Mouse (Mus musculus): Measurements from ENCODE around the gene D630003M21Rik.

Gene D630003M21Rik

DNA sequence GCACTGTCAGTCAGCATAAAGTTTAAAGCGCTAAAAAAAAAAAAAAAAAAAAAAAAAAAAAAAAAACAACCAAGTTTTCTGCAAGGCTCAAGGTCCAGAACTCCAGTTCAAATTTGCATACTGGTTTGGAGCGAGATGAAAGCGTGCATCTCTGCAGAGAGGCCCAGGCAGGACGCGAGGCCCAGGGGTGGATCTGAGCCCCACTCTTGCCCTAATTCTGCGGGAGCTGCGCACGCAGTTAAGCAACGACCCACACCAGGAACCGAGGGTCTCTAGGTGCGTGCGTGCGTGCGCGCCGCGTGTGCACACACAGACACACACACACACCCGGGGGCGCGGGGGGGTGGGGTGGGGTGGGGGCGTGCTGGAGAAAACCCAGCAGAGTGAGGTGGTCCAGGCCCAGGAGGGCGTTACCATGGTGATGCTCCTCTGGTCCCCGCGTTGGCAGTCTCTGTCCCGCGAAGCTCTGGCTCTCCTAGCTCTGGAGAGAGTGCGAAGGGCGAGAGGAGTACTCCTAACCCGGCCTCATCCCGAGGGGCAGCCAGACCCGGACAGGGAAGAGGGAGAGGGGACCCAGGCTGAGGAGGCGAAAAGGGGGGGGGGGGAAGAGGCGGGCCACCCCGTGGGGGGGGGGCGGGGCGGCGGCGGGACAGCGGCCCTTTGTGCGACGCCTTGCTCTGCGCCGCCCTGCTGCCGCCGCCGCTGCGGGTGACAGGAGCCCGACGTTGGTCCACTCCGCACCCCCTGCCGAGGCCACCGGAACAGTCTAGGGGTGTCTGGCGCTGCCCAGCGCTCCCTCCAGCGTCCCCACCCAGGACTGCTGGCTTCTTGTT lies at the start of gene D630003M21Rik:
TSS of gene D630003M21Rik (minus strand) at position 553 of the 833 bp plus-strand sequence.
- no peak for DNase-seq

DNA sequence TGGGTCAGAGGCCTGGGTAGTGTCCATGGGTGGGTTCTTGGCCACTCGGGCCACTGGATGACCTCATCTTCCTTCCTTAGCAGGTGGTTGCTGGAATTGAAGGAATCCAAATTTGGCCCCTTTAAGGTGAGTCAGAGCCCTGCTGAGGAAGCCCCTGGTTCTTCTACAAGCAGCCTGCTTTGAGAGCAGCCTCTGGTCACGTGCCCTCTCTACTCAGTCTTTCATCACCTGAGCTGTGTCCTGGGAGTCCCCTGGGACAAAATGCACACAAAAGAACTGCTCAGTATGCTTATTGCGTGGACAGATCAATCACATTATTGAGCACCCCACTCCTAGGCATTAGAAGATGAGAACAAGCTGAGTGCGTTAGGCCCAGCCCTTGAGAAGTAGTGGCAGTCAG lies 47.9 kb upstream of the D630003M21Rik start:
- DNase-seq, result no peak

DNA sequence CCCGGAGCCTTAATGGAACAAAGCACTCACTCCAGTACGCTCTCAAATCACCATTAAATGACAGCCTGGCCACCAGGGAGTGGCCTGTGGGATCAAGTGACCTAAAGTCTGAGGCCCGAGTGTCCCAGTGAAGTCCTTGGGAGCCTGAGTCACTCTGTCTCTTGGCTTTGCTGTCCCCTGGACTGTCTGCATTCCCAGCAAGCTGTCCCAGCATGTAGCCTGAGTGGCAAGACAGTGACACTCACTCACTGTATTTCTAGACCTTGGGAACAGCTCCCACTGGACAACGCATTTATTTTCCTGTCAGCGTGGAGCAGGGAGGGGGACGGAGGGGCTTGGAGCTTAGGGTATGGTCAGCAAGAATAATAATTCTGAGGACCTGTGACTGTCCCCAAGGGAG lies 47.4 kb upstream of the D630003M21Rik start:
- DNase-seq, result no peak

DNA sequence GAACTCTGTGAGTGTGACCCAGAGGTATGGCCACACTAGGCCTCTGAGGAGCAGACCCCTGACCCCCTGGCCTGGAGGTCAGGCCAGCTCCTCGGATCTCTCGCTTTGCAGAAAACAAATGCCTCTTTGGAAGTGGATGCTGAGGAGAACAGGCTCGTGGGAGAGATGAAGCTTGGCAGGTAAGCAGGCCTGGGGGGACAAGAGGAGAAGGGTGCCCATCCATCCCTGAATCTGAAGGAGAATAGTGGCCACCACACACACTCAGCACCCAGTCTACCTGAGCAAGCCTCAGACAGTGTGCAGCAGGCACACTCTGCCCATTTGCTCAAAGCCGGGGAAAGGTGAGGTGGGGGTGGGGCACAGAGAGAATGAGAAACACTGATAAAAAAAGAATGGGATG lies 46.8 kb upstream of the D630003M21Rik start:
- no peak for DNase-seq

DNA sequence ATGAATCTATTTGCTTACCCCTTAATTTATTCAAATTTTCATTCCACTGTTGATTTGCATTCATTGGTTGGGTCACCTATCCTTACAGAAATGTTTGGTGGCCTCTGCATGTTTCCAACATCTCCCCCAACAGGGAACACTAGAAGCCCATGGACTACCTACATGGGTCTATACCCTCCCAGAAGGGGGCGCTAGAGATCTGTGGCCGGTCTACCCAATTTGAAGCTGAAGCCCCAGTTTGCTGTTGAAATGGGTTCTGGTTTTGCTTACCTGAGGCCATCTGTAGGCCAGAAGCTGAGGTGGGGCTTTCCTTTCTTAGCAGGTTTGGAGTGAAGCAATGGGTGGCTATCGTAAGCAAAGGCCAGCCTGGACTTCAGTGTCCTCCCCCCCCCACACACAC lies 46.3 kb upstream of the D630003M21Rik start:
- no peak for DNase-seq

DNA sequence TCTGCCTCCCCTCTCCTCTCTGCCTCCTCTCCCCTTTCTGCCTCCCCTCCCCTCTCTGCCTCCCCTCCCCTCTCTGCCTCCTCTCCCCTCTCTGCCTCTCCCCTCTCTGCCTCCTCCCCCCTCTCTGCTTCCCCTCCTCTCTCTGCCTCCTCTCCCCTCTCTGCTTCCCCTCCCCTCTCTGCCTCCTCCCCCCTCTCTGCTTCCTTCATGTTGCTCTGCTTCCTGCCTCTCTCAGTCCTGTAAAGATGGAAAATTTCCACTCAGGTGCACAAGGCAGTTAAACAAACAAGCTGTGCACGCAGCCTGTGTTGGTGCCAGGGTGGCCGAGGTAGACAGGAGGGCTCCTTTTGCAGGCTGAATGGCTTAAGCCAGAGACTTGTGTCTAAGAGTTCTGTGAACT lies 44.6 kb upstream of the D630003M21Rik start:
- no peak for DNase-seq

DNA sequence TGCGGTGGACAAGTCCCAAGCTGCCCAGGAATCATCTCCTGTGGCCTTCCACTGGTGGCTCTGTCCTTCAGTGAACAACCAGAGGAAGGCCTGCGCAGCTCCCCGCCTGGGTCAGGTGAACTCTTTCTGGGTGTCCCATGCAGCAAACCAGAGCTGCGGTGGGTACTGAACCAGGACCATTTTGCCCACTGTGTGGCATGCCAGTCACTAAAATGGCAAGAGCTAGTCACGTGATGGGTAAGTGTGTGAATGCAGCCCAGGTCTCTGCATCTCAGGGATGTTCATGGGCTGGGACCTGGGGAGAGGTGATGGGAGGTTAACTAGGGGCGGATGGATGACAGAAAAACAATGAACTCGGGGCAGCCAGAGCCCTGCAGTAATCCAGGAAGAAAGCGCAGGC lies 41.0 kb upstream of the D630003M21Rik start:
- DNase-seq, result no peak

DNA sequence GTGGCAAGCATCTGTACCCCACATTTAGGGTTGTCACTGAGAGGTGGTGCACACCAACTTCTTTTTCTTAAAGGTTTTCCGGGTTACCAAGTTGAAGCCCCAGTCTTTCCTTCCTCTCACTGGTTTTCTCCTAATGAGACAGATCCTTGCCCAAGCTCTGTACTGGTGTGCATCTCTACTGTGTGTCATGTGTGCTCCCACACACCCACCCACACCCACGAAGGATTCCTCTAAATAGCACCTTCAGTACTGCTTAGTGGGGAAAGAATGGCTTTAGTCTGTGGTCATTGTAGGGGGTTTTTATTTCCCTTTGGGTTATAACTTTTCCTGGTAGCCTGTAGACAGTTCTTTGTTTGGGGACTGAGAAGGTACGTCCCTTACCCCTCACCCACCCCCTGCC lies 35.9 kb upstream of the D630003M21Rik start:
- no peak for DNase-seq

DNA sequence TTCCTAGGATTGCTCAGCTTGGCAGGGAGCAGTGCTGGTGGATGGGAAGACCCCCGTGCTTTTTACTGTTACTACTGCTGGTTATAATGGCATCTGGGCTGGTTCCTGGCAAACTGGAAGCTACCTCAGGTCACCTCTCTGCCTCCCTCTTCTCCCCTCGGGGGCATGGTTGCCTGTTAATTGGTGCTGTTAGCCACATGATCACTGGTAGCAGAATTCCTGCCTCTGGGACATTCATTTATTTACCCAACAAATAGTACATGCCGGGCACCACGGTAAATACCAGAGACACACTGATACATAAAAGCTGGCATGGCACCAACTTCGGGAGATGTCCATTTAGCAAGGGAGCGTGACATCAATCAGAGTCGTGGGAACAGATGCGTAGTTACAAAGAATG lies 30.5 kb upstream of the D630003M21Rik start:
- no peak for DNase-seq

DNA sequence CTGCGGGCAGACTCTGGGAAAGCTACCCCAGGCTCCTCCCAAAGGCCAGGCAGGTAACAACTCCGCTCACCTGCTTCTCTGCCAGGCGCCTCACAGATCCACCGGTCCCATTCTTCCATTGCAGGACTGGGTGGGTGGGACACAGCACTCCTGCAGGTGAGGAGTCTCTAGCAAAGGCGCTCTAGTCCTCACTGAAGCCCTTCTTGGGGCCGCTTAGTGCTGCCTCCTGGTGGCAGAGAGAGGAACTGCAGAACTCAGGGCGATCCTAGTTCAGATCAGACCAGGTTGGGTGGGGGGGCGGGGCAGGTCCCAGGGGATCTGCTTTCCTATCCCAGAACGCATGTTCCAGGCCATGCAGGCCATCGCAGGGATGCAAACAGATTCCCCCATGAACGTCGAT lies 29.8 kb upstream of the D630003M21Rik start:
- peak; percentile 68 for DNase-seq

DNA sequence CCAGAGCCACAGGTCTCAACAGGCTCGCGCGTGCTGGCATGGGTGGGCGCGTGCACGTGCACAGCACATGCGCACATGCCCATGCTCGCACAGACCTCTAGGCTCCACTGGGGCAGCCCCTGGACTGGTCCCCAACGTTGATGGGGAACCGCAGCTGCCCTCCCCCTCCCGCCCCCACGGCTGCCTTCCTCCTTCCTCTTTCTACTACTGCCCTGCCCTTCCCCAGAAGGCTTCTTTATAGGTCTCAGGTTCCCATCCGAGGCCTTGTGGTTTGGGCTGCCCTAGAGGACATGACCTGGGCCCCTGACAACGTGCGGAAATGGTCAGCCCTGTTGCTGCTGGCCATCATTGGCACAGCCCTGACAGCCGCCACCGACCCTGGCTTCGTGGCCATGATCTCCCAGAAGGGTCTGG lies 29.0 kb upstream of the D630003M21Rik start, which contains the start of gene Bpi:
TSS of gene Bpi (plus strand) at position 90 of the 414 bp plus-strand sequence.
- DNase-seq, result no peak

DNA sequence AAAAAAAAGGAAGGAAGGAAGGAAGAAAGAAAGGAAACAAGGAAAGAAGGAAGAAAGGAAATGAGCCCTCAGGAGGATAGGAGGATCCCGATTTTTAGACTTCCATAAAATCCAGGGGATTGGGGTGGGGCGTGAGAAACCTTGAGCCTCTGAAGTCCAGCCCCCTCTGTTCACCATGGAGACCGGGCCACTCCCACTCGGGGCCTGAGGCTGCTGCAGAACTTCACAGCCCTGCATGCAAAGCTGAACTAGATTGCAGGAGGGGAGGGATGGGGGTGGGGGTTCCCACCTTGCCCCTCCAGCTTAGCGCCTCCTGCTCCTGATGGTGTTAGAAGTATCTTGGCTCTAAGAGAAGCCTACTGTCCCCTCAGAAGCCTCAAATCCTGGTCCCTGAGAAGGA lies 27.9 kb upstream of the D630003M21Rik start:
- no peak for DNase-seq

DNA sequence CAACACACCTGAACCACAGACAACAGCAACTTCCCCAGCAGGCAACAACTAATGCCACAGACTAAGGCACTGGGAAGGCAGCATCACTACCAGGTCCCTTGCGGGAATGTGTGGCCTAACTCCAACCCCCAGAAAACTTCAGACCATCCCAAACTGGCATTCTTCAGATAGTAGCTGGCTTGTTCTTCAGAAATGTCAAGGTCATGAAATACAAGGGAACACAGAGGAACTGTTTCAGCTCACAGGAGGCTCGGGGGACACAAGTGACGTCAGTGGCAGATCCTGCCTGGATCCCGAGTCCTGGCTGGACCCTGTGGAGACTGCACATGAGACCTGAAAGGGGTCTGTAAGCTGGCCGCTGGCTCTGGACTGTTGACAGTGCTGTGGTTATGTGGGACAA lies 24.8 kb upstream of the D630003M21Rik start:
- DNase-seq, result no peak

DNA sequence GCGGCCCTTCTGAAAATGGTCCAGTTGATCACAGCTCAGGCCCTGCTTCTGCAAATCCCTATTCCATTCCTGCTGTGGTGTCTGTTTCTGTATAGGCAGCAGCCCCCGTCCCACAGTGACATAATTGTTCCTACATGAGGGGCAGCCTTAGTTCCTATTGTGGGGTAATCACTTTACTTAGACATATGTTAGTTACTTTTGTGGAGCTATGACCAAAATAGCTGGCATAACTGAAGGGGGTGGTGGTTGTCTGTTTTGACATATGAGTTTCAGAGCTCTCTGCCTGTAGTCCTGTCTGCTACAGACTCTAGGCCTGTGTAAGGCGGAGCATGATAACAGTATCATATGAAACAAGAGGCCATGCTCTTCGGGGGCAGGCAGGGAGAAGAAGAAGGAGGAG lies 21.5 kb upstream of the D630003M21Rik start:
- no peak for DNase-seq

DNA sequence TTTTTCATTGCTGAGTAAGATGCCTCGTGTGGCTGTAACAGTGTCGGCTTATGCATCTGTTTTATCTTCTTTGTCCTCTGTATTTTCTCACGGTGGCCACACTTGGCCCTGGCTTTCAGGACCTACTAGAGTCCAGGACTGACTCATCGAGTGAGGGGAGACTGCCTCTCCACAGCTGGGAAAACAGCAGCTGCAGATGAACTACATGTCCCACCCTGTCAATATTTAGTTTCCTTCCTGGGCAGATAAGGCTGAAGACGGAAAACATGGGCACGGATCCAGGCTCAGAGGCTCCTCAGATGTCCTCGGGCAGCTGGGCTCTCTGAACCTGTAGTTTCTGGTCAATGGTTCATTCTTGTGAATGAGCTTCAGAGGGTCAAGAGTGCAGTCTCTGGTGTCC lies 19.3 kb upstream of the D630003M21Rik start:
- DNase-seq, result no peak

DNA sequence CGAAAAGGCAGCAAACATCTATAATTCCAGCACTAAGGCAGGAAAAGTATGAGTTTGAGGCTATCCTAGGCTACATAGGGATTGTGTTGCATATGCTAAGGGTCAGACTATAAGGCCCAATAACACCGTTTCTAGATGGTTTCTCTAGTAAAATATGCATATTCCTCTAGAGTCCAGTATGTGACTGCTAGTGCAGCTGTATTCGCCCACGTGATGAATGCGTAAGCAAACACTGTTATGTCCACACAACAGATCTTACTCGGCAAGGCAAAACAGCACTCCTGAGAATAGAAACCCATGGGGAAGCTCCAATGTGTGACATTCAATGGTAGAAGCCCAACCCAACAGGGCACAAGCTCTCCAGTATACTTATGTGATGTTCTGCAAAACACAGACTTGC lies 18.8 kb upstream of the D630003M21Rik start:
- DNase-seq, result no peak

DNA sequence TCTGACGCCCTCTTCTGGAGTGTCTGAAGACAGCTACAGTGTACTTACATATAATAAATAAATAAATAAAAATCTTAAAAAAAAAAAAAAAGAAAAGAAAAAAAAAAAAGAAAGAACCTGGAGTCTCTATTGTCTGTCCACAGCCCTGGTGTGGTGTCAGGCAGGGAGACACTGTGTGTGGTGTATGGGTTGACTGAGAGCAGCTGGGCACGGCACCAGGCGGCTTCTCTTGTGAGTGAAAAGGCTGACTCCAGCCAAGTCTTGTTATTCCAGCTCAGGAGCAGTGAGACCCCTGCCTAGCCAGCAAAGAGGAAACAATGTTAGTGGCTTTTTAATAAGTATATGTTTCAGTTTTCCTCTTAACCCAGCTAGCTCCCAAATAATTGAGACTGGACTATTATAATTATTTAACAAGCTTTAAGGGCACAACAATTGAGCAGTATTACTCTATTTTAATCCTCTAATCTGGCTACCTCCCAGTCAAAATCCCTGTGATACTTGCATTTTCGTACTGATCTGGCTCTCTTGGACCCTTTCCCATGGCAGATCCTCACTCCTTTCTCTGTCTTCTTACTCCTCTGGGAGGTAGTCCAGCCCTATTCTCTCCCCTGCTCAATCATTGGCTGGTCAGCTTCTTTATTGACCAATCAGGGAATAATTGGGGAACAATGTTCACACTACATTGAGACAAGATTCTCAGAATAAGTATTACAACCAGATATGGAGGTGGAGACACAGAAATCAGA lies 16.2 kb upstream of the D630003M21Rik start:
- DNase-seq, result no peak

DNA sequence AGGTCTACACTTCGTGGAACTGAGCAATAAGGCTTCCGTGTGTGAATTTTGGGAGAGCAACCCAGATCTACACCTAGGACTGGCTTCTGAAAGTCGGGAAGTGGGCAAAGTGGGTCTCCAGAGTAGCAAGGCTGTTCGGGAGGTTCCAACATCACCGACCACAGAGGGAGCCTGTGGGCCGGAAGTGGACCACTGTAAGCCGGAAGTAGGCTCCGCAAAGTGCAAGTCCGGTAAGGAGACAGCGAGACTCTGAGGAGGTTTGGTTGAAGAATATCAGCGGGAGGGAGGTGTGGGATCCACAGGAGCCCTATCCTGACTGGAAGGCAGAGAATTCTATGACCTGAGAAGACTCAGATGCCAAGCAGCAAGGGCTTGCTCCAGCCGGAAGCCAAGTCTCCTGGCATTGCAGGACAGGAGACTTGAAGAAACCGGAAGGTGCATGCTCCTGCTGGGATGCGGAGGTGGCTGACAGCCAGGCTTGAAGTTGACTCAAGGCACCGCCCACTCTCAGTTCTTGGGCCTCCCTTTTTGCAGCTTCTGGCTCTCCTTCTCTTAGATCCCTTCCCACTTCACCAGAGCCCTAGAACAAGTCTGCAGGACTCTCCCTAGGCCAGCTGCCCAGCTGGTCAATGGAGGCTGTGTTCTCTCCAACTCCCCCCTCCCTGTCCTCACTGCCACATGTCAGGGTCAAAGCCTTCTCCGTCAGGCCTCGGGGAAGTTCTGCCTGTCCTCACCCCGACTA lies 14.3 kb upstream of the D630003M21Rik start:
- DNase-seq, result peak; percentile 70

DNA sequence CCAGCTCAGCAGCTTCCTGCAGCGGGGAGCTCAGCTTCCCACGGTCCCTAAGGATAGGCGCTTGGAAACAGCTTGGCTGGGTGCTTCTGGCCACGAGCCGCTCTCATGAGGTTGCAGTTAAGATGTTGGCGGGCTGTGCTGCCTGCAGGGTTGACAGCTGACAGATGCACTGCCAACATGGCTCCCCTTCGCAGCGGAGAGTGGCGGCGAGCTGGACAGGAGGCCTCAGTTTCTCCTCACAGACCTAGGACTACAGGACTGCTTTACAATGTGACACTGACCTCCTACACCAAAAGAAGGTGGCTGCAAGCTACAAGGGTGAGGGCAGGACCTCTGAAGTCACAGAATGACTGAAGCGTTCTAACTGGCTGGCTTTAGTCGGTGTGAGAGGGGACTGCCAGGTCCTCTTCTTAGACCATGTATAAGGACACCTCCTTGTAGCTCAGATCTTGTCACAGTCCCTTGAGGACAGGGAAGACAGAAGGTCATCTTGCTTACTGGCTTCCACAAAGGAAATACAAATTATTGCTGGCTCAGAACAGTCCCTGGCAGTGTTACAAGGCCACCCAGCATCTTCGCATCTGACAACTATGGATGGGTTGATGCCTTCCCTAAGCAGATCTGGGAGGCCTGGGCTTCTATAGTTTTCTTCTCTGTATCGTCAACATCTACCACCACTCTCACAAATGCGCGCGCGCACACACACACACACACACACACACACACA lies 13.3 kb upstream of the D630003M21Rik start:
- peak; percentile 83 for DNase-seq

DNA sequence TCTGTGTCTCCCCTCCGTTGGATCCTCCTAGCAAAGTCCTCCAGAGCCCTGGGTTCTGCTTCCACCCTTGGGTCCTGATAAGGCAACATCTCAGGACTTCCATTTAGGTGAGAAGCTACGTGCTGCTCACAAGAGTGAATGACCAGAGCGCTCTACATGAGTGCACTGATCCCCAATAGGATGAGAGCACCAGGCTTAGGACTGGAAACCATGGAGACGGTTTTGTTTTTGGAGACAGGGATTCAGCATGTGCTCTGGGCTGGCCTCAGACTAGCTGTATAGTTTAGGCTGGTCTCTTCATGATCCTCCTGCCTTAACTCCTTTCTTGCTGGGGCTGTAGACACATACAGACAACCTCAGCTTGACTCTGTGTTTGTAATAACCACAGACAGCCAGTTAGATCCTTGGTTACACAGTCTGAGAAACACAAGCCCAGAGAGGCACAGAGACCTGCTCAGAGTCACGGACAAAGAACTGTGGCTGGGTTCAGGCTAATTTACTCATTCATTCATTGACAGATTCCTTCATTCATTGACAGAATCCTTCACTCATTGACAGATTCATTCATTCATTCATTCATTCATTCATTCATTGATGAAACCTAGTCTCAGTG lies 12.2 kb upstream of the D630003M21Rik start:
- DNase-seq, result no peak

DNA sequence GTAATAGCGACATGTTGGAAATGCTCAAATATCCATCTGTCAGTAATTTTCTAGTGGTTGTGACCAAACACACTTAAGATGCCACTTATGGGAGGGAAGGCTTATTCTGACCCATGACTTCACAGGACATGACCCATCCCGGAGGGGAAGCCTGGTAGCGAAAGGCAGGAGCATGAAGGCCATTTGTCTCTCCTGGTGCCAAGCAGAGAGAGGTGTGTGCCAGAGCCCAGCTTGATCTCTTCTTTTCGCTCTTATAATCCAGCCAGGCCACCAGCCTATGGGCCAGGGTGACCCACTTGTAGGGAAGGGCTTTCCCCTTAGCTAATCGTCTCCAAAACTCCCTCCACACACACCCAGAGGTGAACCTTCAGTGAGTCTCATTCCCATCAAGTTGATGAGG lies 9.1 kb upstream of the D630003M21Rik start:
- peak; percentile 60 for DNase-seq

DNA sequence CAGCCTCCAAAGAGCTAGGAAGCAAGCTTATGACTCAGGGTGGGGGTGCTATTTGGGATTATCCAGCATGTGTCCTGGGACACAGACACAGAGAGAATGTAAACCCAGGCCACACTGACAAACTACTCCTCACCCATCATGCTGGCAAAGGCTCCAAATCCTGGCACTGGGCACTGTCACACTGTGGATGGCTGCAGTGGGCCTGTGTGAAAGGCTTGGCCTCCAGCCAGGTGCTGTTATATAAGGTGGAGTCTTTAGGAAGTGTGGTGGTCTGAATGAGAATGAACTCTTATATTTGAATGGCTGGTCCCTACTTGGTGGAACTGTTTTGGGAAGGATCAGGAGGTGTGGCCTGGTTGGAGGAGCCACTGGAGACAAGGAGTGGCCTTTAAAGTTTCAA lies 7.7 kb upstream of the D630003M21Rik start:
- no peak for DNase-seq

Data from cerebellum, adult 9-11 months (tissue).